Mouse (Mus musculus): Measurements from ENCODE around the gene Tmem184b.

Tmem184b gene

GRCm38 (mm10) chr15:79429994-79430393 lies 26.6 kb upstream of the Tmem184b start:
- DNase-seq (ENCODE audit: low read depth, low spot score): no peak

- no peak for DNase-seq (ENCODE audit: low read depth, low spot score)
Measured at GRCm38 (mm10) chr15:79429527-79429926, 26.2 kb upstream of the Tmem184b start.

GRCm38 (mm10) chr15:79428616-79429015 lies 25.2 kb upstream of the Tmem184b start:
- DNase-seq (ENCODE audit: low read depth, low spot score): no peak

- no peak for DNase-seq (ENCODE audit: low read depth, low spot score)
Measured at GRCm38 (mm10) chr15:79427516-79427915, 24.1 kb upstream of the Tmem184b start.

GRCm38 (mm10) chr15:79425516-79425915 lies 22.1 kb upstream of the Tmem184b start:
- no peak for DNase-seq (ENCODE audit: low read depth, low spot score)

- DNase-seq (ENCODE audit: low read depth, low spot score): no peak
Measured at GRCm38 (mm10) chr15:79424602-79425001, 21.2 kb upstream of the Tmem184b start.

DNA sequence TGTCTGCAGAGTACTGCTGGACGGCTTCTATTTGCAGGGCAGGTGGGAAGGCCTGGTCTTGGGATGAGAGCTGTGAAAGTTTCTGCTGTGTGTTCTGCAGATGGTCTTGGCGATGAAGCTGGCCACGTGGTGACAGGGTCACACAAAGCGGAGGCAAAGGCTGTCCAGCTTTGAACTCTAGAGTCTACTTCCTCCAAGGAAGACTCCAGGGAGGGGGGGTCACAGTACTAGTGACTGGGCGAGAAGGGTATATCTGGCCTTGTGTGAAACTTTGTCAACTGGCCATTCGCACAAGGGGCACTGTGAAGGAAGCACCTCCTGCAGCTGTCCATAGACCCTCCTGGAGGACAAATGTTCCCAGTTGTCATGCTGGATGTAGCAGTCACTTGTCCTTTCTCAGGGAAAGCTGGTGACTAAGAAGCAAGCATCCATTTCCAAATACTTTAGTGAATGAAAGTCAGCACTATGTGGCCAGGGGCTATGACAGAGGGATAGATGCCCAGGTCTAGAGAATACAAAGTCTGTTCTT lies 19.4 kb upstream of the Tmem184b start:
- no peak for DNase-seq (ENCODE audit: low read depth, low spot score)

DNA sequence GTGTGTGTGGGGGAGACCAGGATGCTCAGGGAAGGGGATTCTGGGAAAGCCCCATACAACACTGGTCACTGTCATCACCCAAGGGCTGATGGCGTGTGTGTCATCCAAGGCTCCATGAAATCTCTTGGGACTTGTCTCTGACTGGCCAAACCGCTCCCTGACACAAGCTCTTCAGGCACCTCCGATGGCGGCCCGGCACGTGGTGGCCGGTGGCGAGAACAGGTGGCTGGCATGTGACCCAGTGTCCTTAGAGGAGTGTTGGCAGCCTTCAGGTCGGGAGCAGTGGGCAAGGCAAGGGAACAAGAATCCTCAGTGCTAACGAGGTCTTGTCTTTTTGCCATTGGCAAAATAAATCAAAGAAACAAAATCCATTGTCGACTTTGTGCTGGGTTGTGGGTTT lies 15.3 kb upstream of the Tmem184b start:
- peak; percentile 63 for DNase-seq (ENCODE audit: low read depth, low spot score)

GRCm38 (mm10) chr15:79418265-79418664 lies 14.9 kb upstream of the Tmem184b start:
- no peak for DNase-seq (ENCODE audit: low read depth, low spot score)

- DNase-seq (ENCODE audit: low read depth, low spot score): peak; percentile 80
Measured at GRCm38 (mm10) chr15:79417379-79417778, 14.0 kb upstream of the Tmem184b start.

DNA sequence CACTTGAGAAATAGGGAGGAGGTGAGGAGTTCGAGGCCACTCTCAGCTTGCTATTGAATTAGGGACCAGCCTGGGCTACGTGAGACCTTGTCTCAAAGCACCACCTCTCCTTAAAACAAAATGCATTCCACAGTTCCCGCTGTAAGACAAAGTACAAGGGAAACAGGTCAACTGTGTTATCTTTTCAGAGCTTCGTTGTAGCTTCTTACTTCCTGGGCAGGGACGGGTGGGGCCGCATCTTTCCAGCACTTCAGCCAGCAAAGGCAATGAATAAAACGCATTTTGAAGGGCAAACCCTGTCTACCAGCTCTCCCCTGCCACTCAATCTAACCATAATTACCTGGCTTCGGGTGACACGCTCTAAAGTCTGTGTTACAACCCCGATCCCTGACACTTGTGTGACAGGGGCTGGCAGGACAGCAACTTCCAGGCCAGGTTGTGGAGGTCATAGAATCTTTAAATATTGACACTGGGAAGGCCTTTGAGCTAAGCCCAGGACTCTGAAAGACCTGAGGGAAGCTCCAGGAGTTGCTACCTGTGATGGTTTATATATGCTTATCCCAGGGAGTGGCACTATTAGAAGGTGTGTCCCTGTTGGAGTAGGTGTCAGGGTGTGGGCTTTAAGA lies 13.2 kb upstream of the Tmem184b start:
- no peak for DNase-seq (ENCODE audit: low read depth, low spot score)

DNA sequence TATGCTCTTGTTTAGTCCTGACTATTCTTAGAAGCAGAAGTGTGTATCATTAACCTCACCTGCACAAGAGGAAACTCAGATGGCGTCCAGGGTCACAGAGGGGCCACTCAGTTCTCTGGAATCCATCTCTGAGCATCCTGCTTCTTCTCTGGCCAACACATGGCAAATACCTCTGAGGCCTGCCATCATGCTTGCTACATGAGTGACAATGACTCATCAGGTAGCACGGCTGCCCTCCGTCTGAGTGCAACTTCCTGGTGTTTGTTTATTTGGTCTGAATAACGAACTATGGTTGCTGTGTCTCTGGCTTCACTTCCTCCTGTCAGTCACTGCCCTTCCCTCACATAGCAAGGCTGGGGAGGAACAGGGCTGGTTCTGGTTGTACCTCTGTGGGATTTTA lies 11.1 kb upstream of the Tmem184b start:
- no peak for DNase-seq (ENCODE audit: low read depth, low spot score)

DNA sequence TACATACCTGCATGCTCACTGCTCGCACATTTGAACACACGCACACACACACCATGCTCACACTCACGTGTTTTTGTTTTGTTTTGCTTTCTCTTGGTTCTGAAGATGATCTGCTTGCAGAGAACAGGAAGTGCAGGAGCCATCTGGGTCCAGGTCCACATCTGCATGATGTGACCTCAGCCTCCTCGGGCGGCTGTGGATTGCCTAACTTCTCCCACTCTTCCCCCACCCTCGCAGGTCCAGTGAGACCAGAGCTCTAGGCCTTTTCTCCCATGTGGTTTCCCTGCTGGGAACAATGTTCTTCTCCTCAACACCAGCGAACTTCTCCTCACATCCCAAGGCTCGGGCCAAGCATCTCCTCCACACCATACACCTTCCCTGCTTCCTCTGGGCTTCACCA lies 10.4 kb upstream of the Tmem184b start:
- no peak for DNase-seq (ENCODE audit: low read depth, low spot score)

DNA sequence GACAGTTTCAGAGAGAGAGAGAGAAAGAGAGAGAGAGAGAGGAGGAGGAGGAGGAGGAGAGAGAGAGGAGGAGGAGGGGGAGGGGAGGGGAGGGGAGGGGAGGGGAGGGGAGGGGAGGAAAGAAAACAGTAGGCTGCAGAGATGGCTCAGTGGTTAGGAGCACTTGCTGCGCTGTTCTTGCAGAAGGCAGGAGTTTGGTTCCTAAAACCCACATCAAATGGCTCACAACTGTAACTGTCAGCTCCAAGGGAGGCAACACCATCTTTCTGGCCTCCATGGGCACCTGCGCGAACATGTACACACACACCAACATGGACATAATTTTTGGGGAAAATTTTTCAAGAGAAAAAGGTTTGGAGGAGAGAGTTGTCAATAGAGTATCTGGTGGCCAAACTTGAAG lies 9.8 kb upstream of the Tmem184b start:
- no peak for DNase-seq (ENCODE audit: low read depth, low spot score)

DNA sequence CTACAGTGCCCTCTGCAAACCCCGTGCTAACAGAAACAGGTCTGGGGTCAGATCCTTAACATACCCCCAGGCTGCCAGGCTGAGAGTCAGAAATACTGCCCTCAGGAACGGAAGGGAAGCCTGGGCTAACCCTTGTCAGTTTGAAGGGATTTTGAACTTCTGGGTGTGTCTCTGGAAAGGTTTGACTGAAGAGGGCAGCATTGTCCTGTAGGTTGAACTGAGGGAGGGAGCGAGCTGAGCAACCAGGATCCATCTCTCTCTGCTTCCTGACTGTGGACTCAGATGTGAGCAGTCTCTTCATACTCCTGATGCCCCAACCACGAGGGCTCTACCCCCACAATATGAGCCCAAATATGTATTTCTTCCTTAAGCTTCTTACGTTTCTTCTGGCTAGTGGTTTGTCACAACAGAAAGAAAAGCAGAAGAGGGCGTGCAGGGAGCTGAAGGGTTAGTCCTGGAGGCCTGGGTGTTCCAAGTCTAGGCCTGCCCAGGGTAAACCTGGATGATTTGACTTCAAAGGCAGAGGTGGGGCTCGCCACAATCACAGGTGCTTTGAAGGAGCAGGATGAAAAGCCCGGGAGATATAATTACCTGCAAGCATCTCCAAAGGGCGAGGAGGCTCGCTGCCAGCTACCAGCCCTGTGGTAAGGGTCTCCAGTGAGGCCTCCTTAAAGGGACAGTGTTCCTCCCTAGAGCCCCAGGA lies 8.1 kb upstream of the Tmem184b start:
- no peak for DNase-seq (ENCODE audit: low read depth, low spot score)

- no peak for DNase-seq (ENCODE audit: low read depth, low spot score)
Measured at GRCm38 (mm10) chr15:79409077-79409573, 5.8 kb upstream of the Tmem184b start.

GRCm38 (mm10) chr15:79406564-79406963 lies 3.2 kb upstream of the Tmem184b start:
- no peak for DNase-seq (ENCODE audit: low read depth, low spot score)

- DNase-seq (ENCODE audit: low read depth, low spot score): no peak
Measured at GRCm38 (mm10) chr15:79404277-79404676, 908 bp upstream of the Tmem184b start.

GRCm38 (mm10) chr15:79403763-79404210 lies 418 bp upstream of the Tmem184b start:
- no peak for DNase-seq (ENCODE audit: low read depth, low spot score)

- no peak for DNase-seq (ENCODE audit: low read depth, low spot score)
Measured at GRCm38 (mm10) chr15:79402176-79402575, 1.2 kb downstream of the Tmem184b start.

DNA sequence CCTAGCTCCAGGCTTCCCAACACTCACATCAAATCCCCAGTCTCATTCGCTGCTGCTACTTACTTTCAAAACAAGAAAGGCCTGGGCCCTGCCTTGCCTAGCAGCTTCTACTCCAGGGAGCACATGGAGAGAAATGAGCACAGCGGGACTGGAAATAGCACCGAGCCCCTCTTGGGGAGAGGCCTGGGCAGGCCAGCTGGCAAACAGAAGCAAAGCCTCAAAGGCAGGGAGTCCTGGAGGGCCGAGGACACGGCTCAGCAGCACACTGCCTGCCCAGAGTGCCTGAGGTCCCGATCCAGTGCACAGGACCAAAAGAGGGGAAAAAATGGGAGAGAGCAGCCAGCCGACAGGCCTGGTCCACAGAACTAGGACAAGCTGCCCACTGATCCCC lies 2.4 kb downstream of the Tmem184b start:
- peak; percentile 70 for DNase-seq (ENCODE audit: low read depth, low spot score)

DNA sequence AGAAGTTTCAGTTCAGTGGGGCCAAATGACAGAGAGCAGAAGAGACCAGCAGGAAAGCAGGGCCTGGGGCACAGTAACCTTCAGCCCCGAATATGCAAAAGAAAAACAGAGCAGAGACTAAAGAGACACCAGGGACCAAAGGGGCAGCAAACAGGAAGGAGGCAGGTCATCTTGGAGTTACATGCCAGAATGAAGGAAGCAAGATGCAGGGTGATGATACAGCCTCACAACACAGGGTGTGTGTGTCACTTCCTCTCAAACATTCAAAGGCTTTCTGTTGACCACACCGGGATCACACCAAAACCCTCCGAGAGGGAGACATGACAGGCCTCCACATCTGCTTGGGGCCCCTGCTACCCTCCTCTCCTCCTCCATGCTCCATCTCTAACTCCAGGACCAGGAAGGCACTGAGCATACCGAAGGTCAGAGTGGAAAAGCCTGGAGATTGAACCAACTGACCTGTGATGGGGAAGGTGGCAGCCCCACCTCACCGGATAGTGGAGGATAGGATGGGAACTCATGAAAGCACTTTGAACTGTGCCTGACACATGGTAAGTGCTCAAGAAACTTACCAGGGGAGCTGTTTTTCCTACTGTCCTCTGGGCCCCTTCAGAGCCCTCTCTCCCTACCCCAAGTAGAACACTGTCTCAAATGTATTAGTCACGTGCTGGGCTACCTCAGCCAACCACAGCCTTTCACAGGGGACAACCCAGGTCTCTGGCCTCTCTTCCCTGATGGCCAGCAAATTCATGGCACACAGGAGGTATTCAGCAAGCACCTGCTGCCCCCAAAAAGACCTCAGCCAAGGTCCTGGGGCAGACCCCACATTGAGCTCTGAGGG lies 3.0 kb downstream of the Tmem184b start:
- no peak for DNase-seq (ENCODE audit: low read depth, low spot score)
